Mouse (Mus musculus) hindbrain, embryonic 16.5 days (tissue): ENCODE results near the gene Arid2. TPM values are rescaled to one million over a fixed set of nuclear protein-coding genes. Genes with fewer than 3 reads are reported as not detected.

Experiments used
- ATAC-seq: fragments of 200-750 bp; cut with Nextera tagmentation; 2 replicates; pipeline ENCODE4 v1.8.0; 2017; ENCODE audit warnings: moderate TSS enrichment, moderate library complexity
- H3K27ac ChIP-seq: fragments of 300-500 bp; sonication (generic); 2 replicates; pipeline ENCODE4 v1.5.1; 2014; ENCODE audit warnings: low read depth, mild to moderate bottlenecking, control low read depth, low read length, moderate library complexity
- H3K27me3 ChIP-seq: fragments of 300-500 bp; sonication (generic); replicated peaks from 2 replicates; pipeline ENCODE4 v1.6.1; 2014; ENCODE audit warnings: low read length; ENCODE audit not compliant: control insufficient read depth, insufficient read depth
- H3K36me3 ChIP-seq: fragments of 300-500 bp; sonication (generic); 2 replicates; pipeline ENCODE4 v1.6.1; 2014; ENCODE audit warnings: mild to moderate bottlenecking, low read length, moderate library complexity, mixed read lengths; ENCODE audit not compliant: control insufficient read depth, insufficient read depth
- H3K4me1 ChIP-seq: fragments of 300-500 bp; sonication (generic); 2 replicates; pipeline ENCODE4 v1.6.1; 2014; ENCODE audit warnings: low read depth, low read length; ENCODE audit not compliant: control insufficient read depth, insufficient read depth
- H3K4me2 ChIP-seq: fragments of 300-500 bp; sonication (generic); 2 replicates; pipeline ENCODE4 v1.6.1; 2014; ENCODE audit warnings: mild to moderate bottlenecking, low read length, control low read depth, moderate library complexity
- H3K4me3 ChIP-seq: fragments of 300-500 bp; sonication (generic); 2 replicates; pipeline ENCODE4 v1.5.1; 2014; ENCODE audit warnings: mild to moderate bottlenecking, low read length, control low read depth, moderate library complexity
- H3K9ac ChIP-seq: fragments of 300-500 bp; sonication (generic); 2 replicates; pipeline ENCODE4 v1.6.1; 2014; ENCODE audit warnings: low read depth, mild to moderate bottlenecking, control low read depth, low read length, moderate library complexity
- H3K9me3 ChIP-seq: fragments of 300-500 bp; sonication (generic); 2 replicates; pipeline ENCODE4 v1.6.1; 2014; ENCODE audit warnings: mild to moderate bottlenecking, low read length, moderate library complexity; ENCODE audit not compliant: control insufficient read depth
- WGBS: fragments of 180-500 bp; shearing (Covaris S2); extraction: QIAGEN DNeasy Blood & Tissue Kit; methylation state at CpG from one replicate; pipeline ENCODE4 v1.1.7; 2014; 5-methylcytosine and 5-hydroxymethylcytosine counted together
- microRNA-seq: library from miRNA; unstranded; fragments of <30 nt; microRNA quantifications from one replicate; pipeline ENCODE4, GENCODE M21; 2017
- polyA plus RNA-seq: library from polyadenylated mRNA; unstranded; fragments of >200 nt; fragmentation: Nextera tagmentation; extraction: Ambion mirVana; gene quantifications from 2 replicates; pipeline ENCODE4 v1.2.1, GENCODE M21; 2015

Arid2 gene
- polyA plus RNA-seq, 1 experiment from 2014 or later: 15.0 TPM

DNA sequence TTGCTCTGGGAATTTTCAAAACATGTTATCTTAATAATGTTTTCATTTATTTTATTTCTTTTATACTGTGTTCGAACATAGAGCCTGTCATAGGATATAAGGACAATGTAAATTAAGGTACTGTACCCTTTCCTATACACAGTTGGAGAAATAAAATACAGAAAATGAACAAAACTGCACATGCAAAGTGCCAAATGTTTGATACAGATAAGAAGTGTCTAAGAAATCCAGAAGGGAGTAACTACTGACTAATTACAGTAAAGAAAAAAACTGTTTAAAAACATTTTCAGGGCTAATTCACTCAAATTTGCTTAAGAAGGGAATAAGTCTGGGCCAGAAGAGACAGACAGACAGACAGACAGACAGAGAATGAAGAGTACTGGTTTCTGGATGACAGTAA, 166.0 kb downstream of the Arid2 start:
- no peaks in the 10 kb centered on the region for H3K36me3 ChIP-seq
- H3K27me3 ChIP-seq: no peaks in the 10 kb centered on the region
- H3K9me3 ChIP-seq: no peaks in the 10 kb centered on the region
- H3K27ac ChIP-seq: no peak overlapping the region
- no peaks in the 10 kb centered on the region; the same call in 1 of the 2 replicates for H3K4me1 ChIP-seq
- no peak overlapping the region for H3K4me2 ChIP-seq
- H3K4me3 ChIP-seq: no peak overlapping the region
- 96% methylated on average over 1 of the region's 1 CpGs for WGBS
- H3K9ac ChIP-seq: no peak overlapping the region
- ATAC-seq: no peak

Small RNAs within 50 kb of the gene (microRNA-seq; reads per million reads assigned to microRNA genes)
- gene Gm25397: not detected

Other genes starting within 250 kb of the Arid2 start
- 39.4 and 41.5 TPM in 2 replicates for gene Scaf11, start 173.3 kb downstream of the Arid2 start, polyA plus RNA-seq